Mouse (Mus musculus): ENCODE results near the gene Adra2c. TPM values are rescaled to one million over a fixed set of nuclear protein-coding genes. Genes with fewer than 3 reads are reported as not detected.

Gene Adra2c
- polyA plus RNA-seq (2021; fragmentation: Nextera tagmentation) = 1.1 and 1.3 TPM in 2 replicates
- long read RNA-seq, experiment 1, transcript Adra2c-201 (1 exons, 3,445 nt) = major isoform, 7 of 7 reads
- long read RNA-seq, experiment 1, partial matches to known transcripts = 0 of 7 reads
- long read RNA-seq, experiment 1, other reads (novel, unspliced or antisense) = 0 of 7 reads
- long read RNA-seq, experiment 2, transcript Adra2c-201 (1 exons, 3,445 nt) = major isoform, 5 of 5 reads
- long read RNA-seq, experiment 2, partial matches to known transcripts = 0 of 5 reads
- long read RNA-seq, experiment 2, other reads (novel, unspliced or antisense) = 0 of 5 reads

GRCm38 (mm10) chr5:35278019-35278418, at the start of gene Adra2c:
Gene Adra2c (plus strand): TSS chr5:35278319.

Other genes starting within 250 kb of the Adra2c start
- gene Hgfac, start 236.8 kb upstream of the Adra2c start, polyA plus RNA-seq (2021; fragmentation: Nextera tagmentation) = not detected in 2 replicates
- 6.8 and 7.4 TPM in 2 replicates for gene Dok7, start 221.6 kb upstream of the Adra2c start, polyA plus RNA-seq (2021; fragmentation: Nextera tagmentation)
- 262 and 277 TPM in 2 replicates for gene Lrpap1, start 172.6 kb upstream of the Adra2c start, polyA plus RNA-seq (2021; fragmentation: Nextera tagmentation)
- gene Hmx1, start 110.8 kb downstream of the Adra2c start, polyA plus RNA-seq (2021; fragmentation: Nextera tagmentation) = not detected in 2 replicates
- 0.06 TPM in 2 replicates for gene Cpz, start 247.4 kb downstream of the Adra2c start, polyA plus RNA-seq (2021; fragmentation: Nextera tagmentation)

Data from layer of hippocampus, adult 6 months (tissue).